Mouse (Mus musculus): Measurements from ENCODE around the gene Vmn2r5. TPM values are rescaled to one million over a fixed set of nuclear protein-coding genes. Genes with fewer than 3 reads are reported as not detected.
"Not testable (repeated sequence)": the region's sequence is repeated elsewhere in the genome, so short reads cannot be mapped to it uniquely, and the experiment has no call there.

Vmn2r5 gene
- not detected in 2 replicates for total RNA-seq (2014; fragmentation: Nextera tagmentation)
- 0.05 and 0.06 TPM in 2 replicates for total RNA-seq (2017)
- not detected in 2 replicates for polyA plus RNA-seq (2012)

DNA sequence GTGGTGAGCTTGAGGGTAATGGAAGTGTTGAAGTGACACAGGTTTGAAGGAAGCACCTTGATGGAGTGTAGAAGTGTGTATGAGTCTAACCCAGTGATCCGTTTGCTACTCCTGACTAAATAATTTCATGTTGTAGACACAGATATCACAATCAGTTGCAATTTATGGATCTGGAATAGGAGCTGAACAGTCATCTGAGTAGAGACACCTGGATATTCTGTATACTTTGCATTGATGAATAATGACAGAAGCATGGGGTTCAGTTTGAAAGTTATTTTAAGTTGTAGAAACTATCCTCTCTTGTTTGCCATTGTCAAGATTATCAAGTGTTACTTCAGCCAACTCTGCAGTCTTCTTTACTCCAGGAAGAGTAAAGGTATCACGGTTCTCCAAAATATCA, at the start of gene Vmn2r5:
Gene Vmn2r5 (minus strand): TSS at position 101 of the 400 bp plus-strand sequence.
- not testable (repeated sequence) for ATAC-seq (ENCODE audit: extremely low read depth, insufficient number of reproducible peaks, low FRiP score, poor library complexity, severe bottlenecking); H3K4me1 ChIP-seq (ENCODE audit: insufficient read depth, low read depth, low read length); DNase-seq (ENCODE audit: low spot score); H3K36me3 ChIP-seq (replicated peaks); H3K9me3 ChIP-seq (replicated peaks); H3K27me3 ChIP-seq (ENCODE audit: insufficient read depth, low read length); H3K4me3 ChIP-seq (ENCODE audit: low read depth, low read length)

DNA sequence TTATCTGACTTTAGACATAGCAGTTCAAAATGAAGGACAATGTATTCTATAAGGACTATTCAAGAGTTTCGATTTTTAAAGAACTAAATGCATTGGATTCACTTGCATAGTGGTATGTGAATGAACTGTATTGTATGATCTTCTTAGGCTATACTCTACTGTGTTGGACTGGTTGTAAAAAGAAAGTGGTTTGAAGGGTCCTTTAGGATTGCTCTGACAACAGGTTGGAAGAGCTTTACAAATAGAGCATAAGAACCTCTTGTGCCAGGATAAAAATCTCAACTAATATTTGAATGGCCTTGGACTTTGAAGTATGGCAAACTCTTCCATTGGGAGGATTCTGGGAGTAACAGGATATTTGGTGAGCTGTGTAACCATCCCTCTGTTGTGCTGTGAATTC, 13.9 kb upstream of the Vmn2r5 start:
- not testable (repeated sequence) for H3K4me3 ChIP-seq (ENCODE audit: low read depth, low read length); H3K27me3 ChIP-seq (ENCODE audit: insufficient read depth, low read length); H3K36me3 ChIP-seq (replicated peaks); DNase-seq (ENCODE audit: low spot score); H3K9me3 ChIP-seq (replicated peaks); ATAC-seq (ENCODE audit: extremely low read depth, insufficient number of reproducible peaks, low FRiP score, poor library complexity, severe bottlenecking); H3K4me1 ChIP-seq (ENCODE audit: insufficient read depth, low read depth, low read length)

Other genes starting within 250 kb of the Vmn2r5 start
- not detected in 2 replicates for gene Vmn2r3, start 220.1 kb downstream of the Vmn2r5 start, total RNA-seq (2014; fragmentation: Nextera tagmentation)
- gene Vmn2r3, start 220.1 kb downstream of the Vmn2r5 start, total RNA-seq (2017) = 0.12 and 0.22 TPM in 2 replicates
- not detected in 2 replicates for gene Vmn2r3, start 220.1 kb downstream of the Vmn2r5 start, polyA plus RNA-seq (2012)
- not detected in 2 replicates for gene Vmn2r4, start 94.5 kb downstream of the Vmn2r5 start, total RNA-seq (2014; fragmentation: Nextera tagmentation)
- 0.05 and 0.06 TPM in 2 replicates for gene Vmn2r4, start 94.5 kb downstream of the Vmn2r5 start, total RNA-seq (2017)
- gene Vmn2r4, start 94.5 kb downstream of the Vmn2r5 start, polyA plus RNA-seq (2012) = not detected in 2 replicates
- not detected in 2 replicates for gene Vmn2r6, start 56.0 kb upstream of the Vmn2r5 start, total RNA-seq (2014; fragmentation: Nextera tagmentation)
- 0.05 and 0.17 TPM in 2 replicates for gene Vmn2r6, start 56.0 kb upstream of the Vmn2r5 start, total RNA-seq (2017)
- not detected in 2 replicates for gene Vmn2r6, start 56.0 kb upstream of the Vmn2r5 start, polyA plus RNA-seq (2012)